Mouse (Mus musculus): ENCODE measurements around the gene Gga2. TPM values are rescaled to one million over a fixed set of nuclear protein-coding genes. Genes with fewer than 3 reads are reported as not detected.

The Gga2 gene
- polyA plus RNA-seq, 1 experiment, result 49.1 TPM

DNA sequence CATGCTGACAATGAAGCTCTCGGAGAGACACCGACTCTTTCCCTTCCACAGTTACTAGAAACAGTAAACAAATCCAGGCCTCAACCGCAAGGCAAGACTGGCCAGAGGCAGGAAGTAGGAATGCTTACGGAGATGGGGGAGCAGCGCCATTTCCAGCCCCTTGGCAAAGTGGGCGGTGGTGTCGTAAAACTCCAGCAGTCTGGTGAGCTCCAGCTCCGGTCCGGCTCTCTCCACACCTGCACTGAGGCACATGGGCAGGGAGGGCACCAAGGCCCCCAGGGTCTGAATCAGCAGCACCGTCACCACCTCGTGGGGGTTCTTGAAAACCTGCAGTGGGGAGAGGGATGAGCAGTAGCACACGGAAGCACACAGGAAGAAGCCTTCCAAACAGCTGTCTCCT is 65.2 kb downstream of the Gga2 start:
- Histone ChIP-seq H3K27me3 (replicated peaks; ENCODE audit: control insufficient read depth, insufficient read depth, low read length) (no peaks in the 10 kb centered on the region), H3K4me1 (ENCODE audit: control insufficient read depth, insufficient read depth, low read length) (no peaks in the 10 kb centered on the region), H3K36me3 (ENCODE audit: control insufficient read depth, insufficient read depth, low read length) (no peaks in the 10 kb centered on the region; the same call in 1 of the 2 replicates), H3K27ac (ENCODE audit: insufficient read depth, low read depth, low read length) (no peak overlapping the region), H3K4me3 (ENCODE audit: insufficient read depth, low read depth, low read length) (no peak overlapping the region)
- DNase-seq, result no peak
- no peak for TF ChIP-seq CTCF (conservative IDR thresholded peaks at IDR 0.05; ENCODE audit: insufficient read depth, insufficient read length, low read depth, low read length)
- TF ChIP-seq POLR2A (IDR thresholded peaks at IDR 0.05; ENCODE audit: low read depth, low read length), result no peak
- 62% methylated on average over 12 of the region's 12 CpGs for WGBS

GRCm38 (mm10) chr7:121954891-121955669 is 65.9 kb downstream of the Gga2 start:
- no peaks in the 10 kb centered on the region for H3K27me3 ChIP-seq (replicated peaks; ENCODE audit: control insufficient read depth, insufficient read depth, low read length)
- no peak overlapping the region for H3K4me3 ChIP-seq (ENCODE audit: insufficient read depth, low read depth, low read length)
- TF ChIP-seq CTCF (conservative IDR thresholded peaks at IDR 0.05; ENCODE audit: insufficient read depth, insufficient read length, low read depth, low read length) (no peak), POLR2A (IDR thresholded peaks at IDR 0.05; ENCODE audit: low read depth, low read length) (no peak)
- H3K4me1 ChIP-seq (ENCODE audit: control insufficient read depth, insufficient read depth, low read length), result no peaks in the 10 kb centered on the region
- DNase-seq, result peak; percentile 36
- H3K36me3 ChIP-seq (ENCODE audit: control insufficient read depth, insufficient read depth, low read length), result no peaks in the 10 kb centered on the region
- no peak overlapping the region for H3K27ac ChIP-seq (ENCODE audit: insufficient read depth, low read depth, low read length)
- 52% methylated on average over 11 of the region's 11 CpGs for WGBS

- H3K36me3 ChIP-seq (ENCODE audit: control insufficient read depth, insufficient read depth, low read length), result peaks cover 2% of the 10 kb centered on the region; the same call in 1 of the 2 replicates
- H3K4me3 ChIP-seq (ENCODE audit: insufficient read depth, low read depth, low read length), result no peak overlapping the region
- DNase-seq, result no peak
- TF ChIP-seq CTCF (conservative IDR thresholded peaks at IDR 0.05; ENCODE audit: insufficient read depth, insufficient read length, low read depth, low read length) (no peak), POLR2A (IDR thresholded peaks at IDR 0.05; ENCODE audit: low read depth, low read length) (no peak)
- no peaks in the 10 kb centered on the region for H3K27me3 ChIP-seq (replicated peaks; ENCODE audit: control insufficient read depth, insufficient read depth, low read length)
- no peaks in the 10 kb centered on the region for H3K4me1 ChIP-seq (ENCODE audit: control insufficient read depth, insufficient read depth, low read length)
- 57% methylated on average over 4 of the region's 4 CpGs for WGBS
- H3K27ac ChIP-seq (ENCODE audit: insufficient read depth, low read depth, low read length), result no peak overlapping the region
Observed at GRCm38 (mm10) chr7:121947513-121947912, 73.5 kb downstream of the Gga2 start.

- WGBS, result 83% methylated on average over 5 of the region's 5 CpGs
- DNase-seq, result no peak
- Histone ChIP-seq H3K4me1 (ENCODE audit: control insufficient read depth, insufficient read depth, low read length) (peaks cover 3% of the 10 kb centered on the region; the same call in 1 of the 2 replicates), H3K27me3 (replicated peaks; ENCODE audit: control insufficient read depth, insufficient read depth, low read length) (no peaks in the 10 kb centered on the region), H3K36me3 (ENCODE audit: control insufficient read depth, insufficient read depth, low read length) (peaks cover 2% of the 10 kb centered on the region; the same call in 1 of the 2 replicates), H3K4me3 (ENCODE audit: insufficient read depth, low read depth, low read length) (no peak overlapping the region), H3K27ac (ENCODE audit: insufficient read depth, low read depth, low read length) (no peak overlapping the region)
- TF ChIP-seq CTCF (conservative IDR thresholded peaks at IDR 0.05; ENCODE audit: insufficient read depth, insufficient read length, low read depth, low read length) (no peak), POLR2A (IDR thresholded peaks at IDR 0.05; ENCODE audit: low read depth, low read length) (no peak)
Observed at GRCm38 (mm10) chr7:121946196-121946595, 74.8 kb downstream of the Gga2 start.

DNA sequence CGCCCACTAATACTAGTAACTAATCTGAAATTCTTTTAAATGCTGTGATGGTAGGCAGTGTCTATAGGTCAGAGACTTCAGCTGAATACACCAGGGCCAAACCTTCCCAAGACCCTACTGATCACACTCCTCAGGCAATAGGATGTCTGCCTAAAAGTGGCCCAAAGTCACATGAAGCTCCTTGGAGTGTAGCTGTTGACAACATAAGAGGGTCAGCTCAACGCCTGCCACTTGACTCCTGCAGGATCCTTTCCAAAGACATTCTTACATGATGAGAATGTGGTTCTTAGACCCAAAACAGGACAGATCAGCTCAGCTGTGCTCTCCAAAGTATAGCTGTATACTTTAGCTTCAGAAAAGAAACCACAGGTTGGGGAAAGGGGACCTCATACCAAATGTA is 78.7 kb downstream of the Gga2 start:
- peak overlapping the region; percentile 8; the same call in 1 of the 2 replicates for H3K27ac ChIP-seq (ENCODE audit: insufficient read depth, low read depth, low read length)
- WGBS, result 89% methylated on average over 2 of the region's 2 CpGs
- peaks cover 11% of the 10 kb centered on the region for H3K4me1 ChIP-seq (ENCODE audit: control insufficient read depth, insufficient read depth, low read length)
- no peak overlapping the region for H3K4me3 ChIP-seq (ENCODE audit: insufficient read depth, low read depth, low read length)
- no peaks in the 10 kb centered on the region for H3K27me3 ChIP-seq (replicated peaks; ENCODE audit: control insufficient read depth, insufficient read depth, low read length)
- no peak for DNase-seq
- no peaks in the 10 kb centered on the region for H3K36me3 ChIP-seq (ENCODE audit: control insufficient read depth, insufficient read depth, low read length)
- TF ChIP-seq POLR2A (IDR thresholded peaks at IDR 0.05; ENCODE audit: low read depth, low read length) (no peak), CTCF (conservative IDR thresholded peaks at IDR 0.05; ENCODE audit: insufficient read depth, insufficient read length, low read depth, low read length) (no peak)

DNA sequence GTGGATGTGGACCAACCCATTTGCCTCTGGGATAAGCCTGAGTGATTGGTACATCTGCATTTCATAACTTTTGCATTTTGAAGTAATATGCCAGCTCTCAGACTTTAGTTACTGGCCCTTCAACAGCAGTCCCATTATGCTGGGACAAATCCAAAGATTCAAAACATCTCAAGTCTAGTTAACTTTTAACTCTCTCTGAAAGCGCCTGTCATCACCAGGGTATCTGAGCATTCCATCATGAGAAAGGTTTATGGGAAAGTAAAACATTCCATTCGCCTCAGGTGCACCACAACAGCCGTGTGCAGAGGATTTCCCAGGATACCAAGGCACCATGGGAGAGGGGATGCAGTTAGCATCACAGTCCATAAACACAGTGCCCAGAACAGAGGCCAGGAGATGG is 79.4 kb downstream of the Gga2 start:
- Histone ChIP-seq H3K36me3 (ENCODE audit: control insufficient read depth, insufficient read depth, low read length) (no peaks in the 10 kb centered on the region), H3K27ac (ENCODE audit: insufficient read depth, low read depth, low read length) (peak overlapping the region; percentile 8; the same call in 1 of the 2 replicates), H3K4me1 (ENCODE audit: control insufficient read depth, insufficient read depth, low read length) (peaks cover 11% of the 10 kb centered on the region), H3K4me3 (ENCODE audit: insufficient read depth, low read depth, low read length) (no peak overlapping the region), H3K27me3 (replicated peaks; ENCODE audit: control insufficient read depth, insufficient read depth, low read length) (no peaks in the 10 kb centered on the region)
- 33% methylated on average over 3 of the region's 3 CpGs for WGBS
- peak; percentile 66 for DNase-seq
- no peak for TF ChIP-seq POLR2A (IDR thresholded peaks at IDR 0.05; ENCODE audit: low read depth, low read length)
- no peak for TF ChIP-seq CTCF (conservative IDR thresholded peaks at IDR 0.05; ENCODE audit: insufficient read depth, insufficient read length, low read depth, low read length)

DNA sequence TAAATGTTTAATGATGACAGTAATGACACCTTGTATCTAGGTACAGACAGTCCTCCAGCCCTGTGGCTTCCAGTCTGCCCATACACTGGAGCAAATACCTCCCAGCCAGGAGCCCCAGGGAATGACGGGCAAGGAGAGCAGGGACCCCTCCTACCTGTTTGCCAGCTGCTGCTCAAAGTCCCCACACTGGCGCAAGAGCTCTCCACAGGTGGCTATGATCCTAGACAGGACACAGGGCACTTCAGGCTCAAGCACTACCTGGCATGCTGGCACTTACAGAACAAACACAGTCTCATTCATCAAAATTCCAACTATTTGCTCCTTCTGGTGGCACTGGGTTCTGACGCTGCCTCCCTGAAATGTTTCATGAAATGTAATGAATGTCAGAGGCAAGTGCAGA is 80.0 kb downstream of the Gga2 start:
- H3K4me3 ChIP-seq (ENCODE audit: insufficient read depth, low read depth, low read length), result no peak overlapping the region
- DNase-seq, result peak; percentile 27
- TF ChIP-seq POLR2A (IDR thresholded peaks at IDR 0.05; ENCODE audit: low read depth, low read length) (no peak), CTCF (conservative IDR thresholded peaks at IDR 0.05; ENCODE audit: insufficient read depth, insufficient read length, low read depth, low read length) (no peak)
- peak overlapping the region; percentile 6 for H3K27ac ChIP-seq (ENCODE audit: insufficient read depth, low read depth, low read length)
- 38% methylated on average over 3 of the region's 3 CpGs for WGBS
- H3K4me1 ChIP-seq (ENCODE audit: control insufficient read depth, insufficient read depth, low read length), result peaks cover 11% of the 10 kb centered on the region
- no peaks in the 10 kb centered on the region for H3K36me3 ChIP-seq (ENCODE audit: control insufficient read depth, insufficient read depth, low read length)
- no peaks in the 10 kb centered on the region for H3K27me3 ChIP-seq (replicated peaks; ENCODE audit: control insufficient read depth, insufficient read depth, low read length)

All from kidney, adult 2 months (tissue).